Mouse (Mus musculus) lung, adult 2 months (tissue): ENCODE data around the gene Apbb2. TPM values are rescaled to one million over a fixed set of nuclear protein-coding genes. Genes with fewer than 3 reads are reported as not detected.

Experiments used
- DNase-seq: peaks from one replicate; pipeline ENCODE4 v3.0.0; 2022
- H3K4me1 ChIP-seq: fragments of 200-500 bp; 2 replicates; pipeline ENCODE4 v1.6.1; 2011; ENCODE audit warnings: low read length; ENCODE audit not compliant: control insufficient read depth, insufficient read depth
- H3K4me3 ChIP-seq: fragments of 200-500 bp; replicated peaks from 2 replicates; pipeline ENCODE3; 2011; ENCODE audit warnings: low read depth, mild to moderate bottlenecking, control low read depth, low read length; ENCODE audit errors: extremely low read depth
- CTCF ChIP-seq: fragments of 200-500 bp; IDR thresholded peaks from 2 replicates; pipeline ENCODE4 v1.5.1; 2011; ENCODE audit warnings: mild to moderate bottlenecking, low read length, control low read depth; ENCODE audit not compliant: insufficient read depth
- POLR2A ChIP-seq: fragments of 200-500 bp; IDR thresholded peaks from 2 replicates; pipeline ENCODE4 v1.6.1; 2011; ENCODE audit warnings: low read depth, mild to moderate bottlenecking, control low read depth, low read length, borderline replicate concordance; ENCODE audit errors: extremely low read depth
- WGBS: fragments of 180-500 bp; shearing (Covaris S2); methylation state at CpG from one replicate; pipeline ENCODE4 v1.1.7; 2018; 5-methylcytosine and 5-hydroxymethylcytosine counted together
- polyA plus RNA-seq: library from polyadenylated mRNA; depleted of rRNA; stranded (reverse); fragments of >200 nt; gene quantifications from 2 replicates; pipeline ENCODE4 v1.2.3, GENCODE M21; 2012

The Apbb2 gene
- polyA plus RNA-seq, 1 experiment, result 24.6 TPM

GRCm38 (mm10) chr5:66529631-66530030 lies 89.0 kb downstream of the Apbb2 start:
- 83% methylated on average over 7 of the region's 7 CpGs for WGBS
- Histone ChIP-seq H3K4me3 (no peak overlapping the region), H3K4me1 (peaks cover 7% of the 10 kb centered on the region)
- DNase-seq, result no peak
- TF ChIP-seq CTCF, result no peak
- no peak for TF ChIP-seq POLR2A

GRCm38 (mm10) chr5:66528567-66528966 lies 90.0 kb downstream of the Apbb2 start:
- TF ChIP-seq POLR2A (no peak), CTCF (no peak)

GRCm38 (mm10) chr5:66527090-66527489 lies 91.5 kb downstream of the Apbb2 start:
- no peak for DNase-seq
- TF ChIP-seq CTCF (no peak), POLR2A (no peak)
- Histone ChIP-seq H3K4me1 (peaks cover 2% of the 10 kb centered on the region; the same call in 1 of the 2 replicates), H3K4me3 (no peak overlapping the region)
- 62% methylated on average over 8 of the region's 8 CpGs for WGBS

More at GRCm38 (mm10) chr5:66528567-66528966, 90.0 kb downstream of the Apbb2 start:
- 66% methylated on average over 7 of the region's 7 CpGs for WGBS
- Histone ChIP-seq H3K4me3 (no peak overlapping the region), H3K4me1 (peaks cover 7% of the 10 kb centered on the region)
- DNase-seq, result no peak

GRCm38 (mm10) chr5:66525002-66525401 lies 93.6 kb downstream of the Apbb2 start:
- TF ChIP-seq POLR2A (no peak), CTCF (no peak)
- 0 out of 2 replicates have a peak, but pooled peaks cover 2% of the 10 kb centered on the region for H3K4me1 ChIP-seq
- DNase-seq, result no peak
- H3K4me3 ChIP-seq, result no peak overlapping the region
- 64% methylated on average over 4 of the region's 4 CpGs for WGBS

- DNase-seq, result no peak
- Histone ChIP-seq H3K4me3 (no peak overlapping the region), H3K4me1 (0 out of 2 replicates have a peak, but pooled peaks cover 2% of the 10 kb centered on the region)
- WGBS, result 46% methylated on average over 16 of the region's 16 CpGs
- TF ChIP-seq CTCF (no peak), POLR2A (no peak)
Measured at GRCm38 (mm10) chr5:66523681-66524503, 94.7 kb downstream of the Apbb2 start.

- DNase-seq, result no peak
- WGBS, result 83% methylated on average over 2 of the region's 2 CpGs
- Histone ChIP-seq H3K4me1 (0 out of 2 replicates have a peak, but pooled peaks cover 2% of the 10 kb centered on the region), H3K4me3 (no peak overlapping the region)
- no peak for TF ChIP-seq POLR2A
- no peak for TF ChIP-seq CTCF
Measured at GRCm38 (mm10) chr5:66521250-66521649, 97.3 kb downstream of the Apbb2 start.

- 42% methylated on average over 5 of the region's 5 CpGs for WGBS
- TF ChIP-seq CTCF, result no peak
- no peak for TF ChIP-seq POLR2A
- DNase-seq, result no peak
- Histone ChIP-seq H3K4me3 (no peak overlapping the region), H3K4me1 (0 out of 2 replicates have a peak, but pooled peaks cover 2% of the 10 kb centered on the region)
Measured at GRCm38 (mm10) chr5:66519511-66519910, 99.1 kb downstream of the Apbb2 start.

- H3K4me1 ChIP-seq, result 0 out of 2 replicates have a peak, but pooled peaks cover 2% of the 10 kb centered on the region
- TF ChIP-seq POLR2A (no peak), CTCF (no peak)
- H3K4me3 ChIP-seq, result no peak overlapping the region
- no peak for DNase-seq
- 49% methylated on average over 14 of the region's 14 CpGs for WGBS
Measured at GRCm38 (mm10) chr5:66518411-66519006, 100.1 kb downstream of the Apbb2 start.

- TF ChIP-seq CTCF (no peak), POLR2A (no peak)
- no peak for DNase-seq
- no peaks in the 10 kb centered on the region for H3K4me1 ChIP-seq
- H3K4me3 ChIP-seq, result no peak overlapping the region
- WGBS, result 86% methylated on average over 6 of the region's 6 CpGs
Measured at GRCm38 (mm10) chr5:66517503-66517902, 101.1 kb downstream of the Apbb2 start.

GRCm38 (mm10) chr5:66516311-66516710 lies 102.3 kb downstream of the Apbb2 start:
- H3K4me1 ChIP-seq, result peaks cover 4% of the 10 kb centered on the region
- no peak for DNase-seq
- WGBS, result 96% methylated on average over 8 of the region's 8 CpGs
- no peak for TF ChIP-seq CTCF
- no peak for TF ChIP-seq POLR2A
- H3K4me3 ChIP-seq, result no peak overlapping the region
